Mouse (Mus musculus): ENCODE data around the gene Gpr12. TPM values are rescaled to one million over a fixed set of nuclear protein-coding genes. Genes with fewer than 3 reads are reported as not detected.

Gene Gpr12
- polyA plus RNA-seq, 1 experiment from 2014 or later, result 0.14 TPM

- Histone ChIP-seq H3K4me1 (ENCODE audit: control insufficient read depth, insufficient read depth, low read length) (no peaks in the 10 kb centered on the region), H3K27me3 (ENCODE audit: control insufficient read depth, insufficient read depth, low read length) (no peaks in the 10 kb centered on the region), H3K9ac (replicated peaks; ENCODE audit: low read length) (no peak overlapping the region), H3K4me2 (ENCODE audit: low read depth, low read length) (no peak overlapping the region), H3K9me3 (replicated peaks; ENCODE audit: control insufficient read depth, low read length) (no peaks in the 10 kb centered on the region), H3K4me3 (ENCODE audit: low read depth, low read length) (no peak overlapping the region), H3K27ac (replicated peaks; ENCODE audit: low read depth, low read length) (no peak overlapping the region), H3K36me3 (replicated peaks; ENCODE audit: control insufficient read depth, insufficient read depth, low read depth, low read length) (no peaks in the 10 kb centered on the region)
- WGBS, result 93% methylated on average over 10 of the region's 10 CpGs
- ATAC-seq (replicated peaks; ENCODE audit: insufficient number of reproducible peaks, low FRiP score, low TSS enrichment, low read depth), result no peak
- DNase-seq (ENCODE audit: low spot score), result no peak
These were observed 12.4 kb upstream of the Gpr12 start for GRCm38 (mm10) chr5:146597503-146597874.

GRCm38 (mm10) chr5:146596612-146597502 is 11.8 kb upstream of the Gpr12 start:
- ATAC-seq (replicated peaks; ENCODE audit: insufficient number of reproducible peaks, low FRiP score, low TSS enrichment, low read depth) (no peak), DNase-seq (ENCODE audit: low spot score) (no peak)
- H3K4me2 ChIP-seq (ENCODE audit: low read depth, low read length), result no peak overlapping the region
- 85% methylated on average over 18 of the region's 18 CpGs for WGBS
- H3K27me3 ChIP-seq (ENCODE audit: control insufficient read depth, insufficient read depth, low read length), result no peaks in the 10 kb centered on the region
- H3K27ac ChIP-seq (replicated peaks; ENCODE audit: low read depth, low read length), result no peak overlapping the region
- H3K4me3 ChIP-seq (ENCODE audit: low read depth, low read length), result no peak overlapping the region
- no peaks in the 10 kb centered on the region for H3K36me3 ChIP-seq (replicated peaks; ENCODE audit: control insufficient read depth, insufficient read depth, low read depth, low read length)
- H3K4me1 ChIP-seq (ENCODE audit: control insufficient read depth, insufficient read depth, low read length), result no peaks in the 10 kb centered on the region
- H3K9me3 ChIP-seq (replicated peaks; ENCODE audit: control insufficient read depth, low read length), result no peaks in the 10 kb centered on the region
- no peak overlapping the region for H3K9ac ChIP-seq (replicated peaks; ENCODE audit: low read length)

- Histone ChIP-seq H3K9me3 (replicated peaks; ENCODE audit: control insufficient read depth, low read length) (no peaks in the 10 kb centered on the region), H3K4me2 (ENCODE audit: low read depth, low read length) (no peak overlapping the region), H3K27me3 (ENCODE audit: control insufficient read depth, insufficient read depth, low read length) (no peaks in the 10 kb centered on the region), H3K9ac (replicated peaks; ENCODE audit: low read length) (no peak overlapping the region), H3K27ac (replicated peaks; ENCODE audit: low read depth, low read length) (no peak overlapping the region), H3K36me3 (replicated peaks; ENCODE audit: control insufficient read depth, insufficient read depth, low read depth, low read length) (no peaks in the 10 kb centered on the region), H3K4me1 (ENCODE audit: control insufficient read depth, insufficient read depth, low read length) (no peaks in the 10 kb centered on the region), H3K4me3 (ENCODE audit: low read depth, low read length) (no peak overlapping the region)
- peak; percentile 45 for DNase-seq (ENCODE audit: low spot score)
- peak; percentile 85 for ATAC-seq (replicated peaks; ENCODE audit: insufficient number of reproducible peaks, low FRiP score, low TSS enrichment, low read depth)
- WGBS, result 43% methylated on average over 5 of the region's 5 CpGs
These were observed 7.5 kb upstream of the Gpr12 start for GRCm38 (mm10) chr5:146592580-146592979.

- no peak for DNase-seq (ENCODE audit: low spot score)
- H3K27me3 ChIP-seq (ENCODE audit: control insufficient read depth, insufficient read depth, low read length), result no peaks in the 10 kb centered on the region
- no peaks in the 10 kb centered on the region for H3K4me1 ChIP-seq (ENCODE audit: control insufficient read depth, insufficient read depth, low read length)
- no peak overlapping the region for H3K4me2 ChIP-seq (ENCODE audit: low read depth, low read length)
- no peak overlapping the region for H3K4me3 ChIP-seq (ENCODE audit: low read depth, low read length)
- no peak overlapping the region for H3K27ac ChIP-seq (replicated peaks; ENCODE audit: low read depth, low read length)
- 82% methylated on average over 4 of the region's 4 CpGs for WGBS
- no peaks in the 10 kb centered on the region for H3K36me3 ChIP-seq (replicated peaks; ENCODE audit: control insufficient read depth, insufficient read depth, low read depth, low read length)
- ATAC-seq (replicated peaks; ENCODE audit: insufficient number of reproducible peaks, low FRiP score, low TSS enrichment, low read depth), result no peak
- no peak overlapping the region for H3K9ac ChIP-seq (replicated peaks; ENCODE audit: low read length)
- H3K9me3 ChIP-seq (replicated peaks; ENCODE audit: control insufficient read depth, low read length), result no peaks in the 10 kb centered on the region
These were observed 6.6 kb upstream of the Gpr12 start for GRCm38 (mm10) chr5:146591636-146592035.

GRCm38 (mm10) chr5:146590987-146591386 is 5.9 kb upstream of the Gpr12 start:
- no peak for ATAC-seq (replicated peaks; ENCODE audit: insufficient number of reproducible peaks, low FRiP score, low TSS enrichment, low read depth)
- Histone ChIP-seq H3K4me1 (ENCODE audit: control insufficient read depth, insufficient read depth, low read length) (no peaks in the 10 kb centered on the region), H3K4me3 (ENCODE audit: low read depth, low read length) (no peak overlapping the region), H3K9ac (replicated peaks; ENCODE audit: low read length) (no peak overlapping the region), H3K36me3 (replicated peaks; ENCODE audit: control insufficient read depth, insufficient read depth, low read depth, low read length) (no peaks in the 10 kb centered on the region), H3K27me3 (ENCODE audit: control insufficient read depth, insufficient read depth, low read length) (peaks cover 4% of the 10 kb centered on the region), H3K4me2 (ENCODE audit: low read depth, low read length) (no peak overlapping the region), H3K9me3 (replicated peaks; ENCODE audit: control insufficient read depth, low read length) (no peaks in the 10 kb centered on the region), H3K27ac (replicated peaks; ENCODE audit: low read depth, low read length) (no peak overlapping the region)
- WGBS, result 82% methylated on average over 4 of the region's 4 CpGs
- no peak for DNase-seq (ENCODE audit: low spot score)

- Histone ChIP-seq H3K9me3 (replicated peaks; ENCODE audit: control insufficient read depth, low read length) (no peaks in the 10 kb centered on the region), H3K9ac (replicated peaks; ENCODE audit: low read length) (no peak overlapping the region), H3K36me3 (replicated peaks; ENCODE audit: control insufficient read depth, insufficient read depth, low read depth, low read length) (no peaks in the 10 kb centered on the region), H3K27me3 (ENCODE audit: control insufficient read depth, insufficient read depth, low read length) (peaks cover 28% of the 10 kb centered on the region), H3K27ac (replicated peaks; ENCODE audit: low read depth, low read length) (no peak overlapping the region), H3K4me3 (ENCODE audit: low read depth, low read length) (no peak overlapping the region), H3K4me1 (ENCODE audit: control insufficient read depth, insufficient read depth, low read length) (peaks cover 3% of the 10 kb centered on the region; the same call in 1 of the 2 replicates), H3K4me2 (ENCODE audit: low read depth, low read length) (no peak overlapping the region)
- no peak for DNase-seq (ENCODE audit: low spot score)
- WGBS, result 69% methylated on average over 8 of the region's 8 CpGs
- ATAC-seq (replicated peaks; ENCODE audit: insufficient number of reproducible peaks, low FRiP score, low TSS enrichment, low read depth), result no peak
These were observed 1.5 kb upstream of the Gpr12 start for GRCm38 (mm10) chr5:146586357-146587070.

- DNase-seq (ENCODE audit: low spot score), result no peak
- Histone ChIP-seq H3K4me1 (ENCODE audit: control insufficient read depth, insufficient read depth, low read length) (peaks cover 3% of the 10 kb centered on the region; the same call in 1 of the 2 replicates), H3K4me3 (ENCODE audit: low read depth, low read length) (peak overlapping the region; percentile 45), H3K27me3 (ENCODE audit: control insufficient read depth, insufficient read depth, low read length) (peaks cover 28% of the 10 kb centered on the region), H3K27ac (replicated peaks; ENCODE audit: low read depth, low read length) (no peak overlapping the region), H3K9me3 (replicated peaks; ENCODE audit: control insufficient read depth, low read length) (no peaks in the 10 kb centered on the region), H3K36me3 (replicated peaks; ENCODE audit: control insufficient read depth, insufficient read depth, low read depth, low read length) (no peaks in the 10 kb centered on the region), H3K4me2 (ENCODE audit: low read depth, low read length) (peak overlapping the region; percentile 95), H3K9ac (replicated peaks; ENCODE audit: low read length) (no peak overlapping the region)
- no peak for ATAC-seq (replicated peaks; ENCODE audit: insufficient number of reproducible peaks, low FRiP score, low TSS enrichment, low read depth)
- WGBS, result 9% methylated on average over 10 of the region's 10 CpGs
These were observed 240 bp upstream of the Gpr12 start for GRCm38 (mm10) chr5:146585307-146585651.

GRCm38 (mm10) chr5:146584156-146584477 is 922 bp downstream of the Gpr12 start:
- Histone ChIP-seq H3K4me1 (ENCODE audit: control insufficient read depth, insufficient read depth, low read length) (peaks cover 3% of the 10 kb centered on the region; the same call in 1 of the 2 replicates), H3K27me3 (ENCODE audit: control insufficient read depth, insufficient read depth, low read length) (peaks cover 28% of the 10 kb centered on the region)
- no peak for DNase-seq (ENCODE audit: low spot score)

More at GRCm38 (mm10) chr5:146584156-146584477, 922 bp downstream of the Gpr12 start:
- Histone ChIP-seq H3K27ac (replicated peaks; ENCODE audit: low read depth, low read length) (no peak overlapping the region), H3K36me3 (replicated peaks; ENCODE audit: control insufficient read depth, insufficient read depth, low read depth, low read length) (no peaks in the 10 kb centered on the region), H3K4me3 (ENCODE audit: low read depth, low read length) (peak overlapping the region; percentile 45), H3K9ac (replicated peaks; ENCODE audit: low read length) (no peak overlapping the region), H3K4me2 (ENCODE audit: low read depth, low read length) (peak overlapping the region; percentile 95), H3K9me3 (replicated peaks; ENCODE audit: control insufficient read depth, low read length) (no peaks in the 10 kb centered on the region)
- WGBS, result 8% methylated on average over 10 of the region's 10 CpGs
- no peak for ATAC-seq (replicated peaks; ENCODE audit: insufficient number of reproducible peaks, low FRiP score, low TSS enrichment, low read depth)
